Mouse (Mus musculus): ENCODE measurements around the gene Ptprt.

The Ptprt gene

DNA sequence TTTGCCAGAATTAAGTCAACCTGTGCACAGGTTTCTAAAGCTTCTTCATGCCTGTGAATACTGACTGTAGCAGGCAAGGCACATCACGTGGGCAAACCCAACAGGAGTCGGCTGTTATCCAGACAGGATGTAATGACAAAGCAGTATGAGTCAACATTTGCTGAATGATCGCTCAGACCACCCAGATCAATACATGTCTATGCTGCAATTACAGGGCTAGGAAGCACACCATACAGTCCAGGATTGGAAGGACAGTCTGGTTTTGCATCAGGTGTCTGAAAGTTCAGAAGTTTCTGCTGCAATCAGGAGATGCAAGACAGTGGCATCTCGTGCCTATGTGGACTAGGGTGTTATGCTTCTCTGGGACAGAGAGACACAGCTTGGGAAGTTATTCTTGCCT lies 716.3 kb downstream of the Ptprt start:
- no peak for DNase-seq (ENCODE audit: low spot score)

DNA sequence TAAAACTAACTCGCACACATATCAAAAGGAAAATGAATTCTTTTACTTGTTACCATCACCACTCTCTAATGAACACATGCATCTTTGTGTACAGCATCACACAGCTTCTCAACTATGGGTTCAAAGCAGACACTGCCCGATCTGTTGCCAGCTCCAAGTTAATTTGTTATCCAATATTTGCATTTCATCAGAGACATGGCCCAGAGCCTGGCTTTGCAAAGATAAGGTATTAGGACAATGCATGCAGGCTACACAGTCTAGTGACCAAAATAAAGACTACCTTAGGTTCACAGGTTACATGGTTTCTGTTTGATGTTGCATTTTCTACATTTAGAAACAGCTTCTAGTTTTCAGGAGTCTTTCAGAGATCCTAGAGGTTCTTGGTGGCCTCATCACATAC lies 719.0 kb downstream of the Ptprt start:
- no peak for DNase-seq (ENCODE audit: low spot score)

DNA sequence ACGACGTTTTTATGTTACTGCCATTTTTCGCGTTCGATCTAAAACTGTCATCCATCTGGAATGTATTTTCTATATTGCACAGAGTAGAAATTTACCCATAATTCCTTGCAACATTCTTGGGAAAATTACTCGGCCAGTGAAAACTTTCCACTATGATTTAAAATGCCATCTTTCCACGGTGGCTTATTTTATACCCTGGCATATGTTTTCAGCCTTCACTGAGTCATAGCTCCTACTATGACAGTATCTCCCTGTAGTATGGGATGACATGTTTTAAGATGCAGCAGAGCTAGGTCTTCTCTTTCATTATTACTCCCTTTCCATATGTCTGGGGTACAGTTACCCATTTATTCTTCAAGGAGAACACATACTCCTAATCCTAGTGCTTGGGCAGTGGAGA lies 753.7 kb downstream of the Ptprt start:
- DNase-seq (ENCODE audit: low spot score) = no peak

DNA sequence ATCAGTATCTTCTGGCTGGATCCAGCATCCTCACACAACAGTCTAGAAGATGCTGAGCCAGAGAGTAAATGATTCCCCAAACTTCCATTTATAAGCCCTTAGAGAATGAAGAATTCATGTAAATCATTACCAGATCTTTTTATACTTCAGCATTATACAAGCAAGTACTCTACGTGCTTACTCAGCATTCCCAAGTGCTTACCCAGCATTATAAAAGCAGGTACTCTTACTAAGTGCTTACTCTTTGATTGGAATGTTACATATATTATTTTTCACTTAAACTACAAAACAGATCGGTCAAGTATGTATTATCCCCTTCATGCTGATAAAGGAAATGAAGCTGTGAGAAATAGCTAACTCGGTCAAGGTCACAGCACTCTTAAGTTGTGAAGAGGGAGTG lies 758.8 kb downstream of the Ptprt start:
- no peak for DNase-seq (ENCODE audit: low spot score)

DNA sequence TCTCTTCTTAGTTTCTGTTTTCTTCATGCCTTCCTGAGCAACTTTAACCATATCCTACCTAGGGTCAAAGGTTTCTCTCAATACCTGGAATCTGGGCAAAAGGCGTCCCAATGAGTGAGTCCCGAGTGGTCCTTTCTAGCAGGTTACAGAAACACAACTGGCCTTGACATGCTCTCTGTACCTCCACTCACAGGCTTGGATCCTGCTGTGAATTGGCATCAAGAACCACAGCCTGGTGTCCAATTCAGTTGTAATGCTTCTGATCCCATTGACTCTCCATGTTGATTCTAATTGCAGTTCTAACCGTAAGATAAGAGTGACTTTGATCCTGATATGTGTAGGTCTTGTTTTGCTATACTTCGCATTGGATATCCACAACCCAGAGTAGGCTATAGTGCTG lies 776.5 kb downstream of the Ptprt start:
- no peak for DNase-seq (ENCODE audit: low spot score)

DNA sequence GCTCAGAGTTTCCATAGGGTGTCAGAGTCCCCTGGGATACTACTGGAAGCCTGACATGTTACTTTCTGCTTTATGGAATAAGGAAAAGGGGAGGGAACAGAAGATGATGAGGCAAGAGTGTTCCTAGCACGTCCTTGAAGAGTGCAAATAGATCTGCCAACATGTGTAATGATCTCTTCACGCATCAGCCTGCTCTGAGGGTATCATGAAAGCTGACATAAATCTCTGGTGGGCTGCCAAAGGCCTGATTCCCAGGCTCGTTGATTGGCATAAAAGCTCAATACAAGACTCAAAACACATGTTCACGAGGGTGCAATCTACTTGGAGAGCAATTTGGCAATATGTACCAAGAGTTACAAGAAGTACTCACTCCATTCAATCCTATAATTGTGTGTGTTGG lies 778.4 kb downstream of the Ptprt start:
- no peak for DNase-seq (ENCODE audit: low spot score)

DNA sequence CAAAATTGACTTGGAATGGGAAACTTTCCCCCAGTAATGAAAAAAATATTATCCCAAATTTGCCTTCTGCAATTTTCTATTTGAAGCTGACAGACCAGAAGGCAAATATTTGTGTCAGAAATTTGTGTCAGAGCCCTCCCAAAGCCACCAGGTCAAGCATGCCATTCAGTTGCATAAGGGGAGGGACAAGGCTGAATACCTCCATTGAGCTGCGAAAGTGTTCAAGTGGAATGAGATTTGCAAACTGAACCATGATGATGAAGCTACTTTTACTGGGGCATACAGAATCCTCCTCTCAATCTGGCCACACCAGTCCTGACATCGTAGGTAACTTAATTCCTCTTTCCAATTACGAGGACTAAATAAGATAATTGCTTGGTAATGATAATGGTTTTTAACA lies 780.0 kb downstream of the Ptprt start:
- no peak for DNase-seq (ENCODE audit: low spot score)

DNA sequence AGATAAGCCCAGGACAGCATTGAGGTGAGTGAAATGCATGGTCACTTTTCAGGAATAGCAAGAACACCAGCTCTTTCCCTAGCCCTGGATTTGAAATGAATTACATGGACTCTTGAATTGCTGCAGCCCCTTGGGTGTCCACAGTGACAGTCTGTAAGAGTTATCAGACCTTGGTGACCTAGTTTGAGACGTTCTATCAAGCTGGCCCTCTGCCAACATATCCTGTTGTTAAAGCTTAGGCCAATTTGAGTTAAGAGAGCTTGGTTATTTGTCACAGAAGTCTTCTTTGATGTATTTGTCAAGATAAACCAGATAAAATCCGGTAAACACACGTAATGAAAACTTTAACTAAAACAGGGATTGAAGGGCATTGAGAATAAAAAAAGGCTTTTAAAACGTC lies 795.7 kb downstream of the Ptprt start:
- DNase-seq (ENCODE audit: low spot score) = no peak

DNA sequence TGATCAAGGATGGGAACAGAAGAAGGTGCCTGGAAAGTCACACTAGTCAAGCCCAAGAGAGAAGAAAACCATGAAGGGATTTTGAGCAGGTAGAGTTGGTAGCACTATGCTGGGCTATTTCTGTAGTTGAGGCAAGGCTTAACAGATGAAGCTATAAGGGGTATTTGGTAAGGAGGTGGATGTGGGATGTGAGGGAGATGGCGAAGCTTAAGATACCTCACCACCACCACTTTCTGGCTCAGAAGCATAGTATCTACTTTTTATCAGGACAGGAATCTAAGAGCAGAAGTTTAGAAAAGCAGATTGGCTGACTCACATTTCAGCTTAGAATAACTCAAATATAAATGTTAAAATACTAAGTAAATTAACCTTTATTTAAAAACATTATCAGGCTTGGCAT lies 802.1 kb downstream of the Ptprt start:
- no peak for DNase-seq (ENCODE audit: low spot score)

DNA sequence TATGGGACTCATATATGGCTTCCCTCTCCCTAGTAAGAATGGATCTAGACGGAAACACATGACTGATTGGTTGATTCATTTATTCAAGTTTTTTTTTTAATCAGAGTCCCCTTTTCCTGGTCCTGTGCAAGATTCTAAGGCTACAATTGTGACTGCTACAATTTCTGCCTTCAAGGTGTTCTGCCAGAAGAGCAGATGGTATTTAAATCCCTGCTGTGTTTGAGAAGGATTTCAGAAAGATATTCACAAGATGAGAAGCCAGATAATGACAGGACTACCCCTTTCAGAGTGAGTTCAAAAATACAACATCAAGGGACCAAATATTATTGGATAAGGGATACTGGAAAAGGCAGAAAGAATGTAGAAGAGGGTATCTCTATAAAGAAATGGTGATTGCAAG lies 802.6 kb downstream of the Ptprt start:
- DNase-seq (ENCODE audit: low spot score) = no peak

DNA sequence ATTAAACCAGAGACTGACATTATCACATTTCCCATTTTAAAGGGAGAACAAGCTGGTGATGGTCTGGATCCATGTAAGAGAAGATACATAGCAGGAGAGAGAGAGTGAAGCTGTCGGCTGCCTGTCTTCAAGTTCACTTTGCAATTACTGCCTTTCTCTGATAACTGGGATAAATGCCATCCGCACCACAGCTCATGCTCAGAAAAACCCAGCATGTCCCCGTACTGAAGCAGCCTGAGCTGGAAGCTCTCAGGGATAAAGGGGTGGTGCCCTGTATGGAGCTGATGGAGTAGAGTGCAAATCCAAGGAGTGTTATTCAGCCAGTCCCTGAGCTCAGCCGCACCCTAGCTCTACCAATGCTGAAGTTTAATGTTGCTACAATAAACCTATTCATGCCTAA lies 825.9 kb downstream of the Ptprt start:
- no peak for DNase-seq (ENCODE audit: low spot score)

DNA sequence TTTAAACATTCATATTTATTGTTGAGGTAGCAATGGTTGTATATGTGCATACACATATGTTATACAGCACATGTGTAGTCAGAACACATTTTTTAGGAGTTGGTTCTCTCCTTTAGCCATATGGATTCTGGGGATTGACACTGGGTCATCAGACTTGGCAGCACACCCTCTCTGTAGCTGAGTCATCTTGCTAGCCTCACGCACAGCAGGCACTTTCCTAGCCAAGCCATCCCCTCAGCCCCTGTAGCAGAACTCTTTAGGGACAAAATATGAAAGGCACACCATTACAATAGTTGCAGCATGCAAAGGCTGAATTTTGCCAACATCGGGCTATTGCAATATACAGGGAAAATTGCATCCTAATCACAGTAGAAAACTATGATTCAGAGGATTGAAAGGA lies 827.1 kb downstream of the Ptprt start:
- no peak for DNase-seq (ENCODE audit: low spot score)

DNA sequence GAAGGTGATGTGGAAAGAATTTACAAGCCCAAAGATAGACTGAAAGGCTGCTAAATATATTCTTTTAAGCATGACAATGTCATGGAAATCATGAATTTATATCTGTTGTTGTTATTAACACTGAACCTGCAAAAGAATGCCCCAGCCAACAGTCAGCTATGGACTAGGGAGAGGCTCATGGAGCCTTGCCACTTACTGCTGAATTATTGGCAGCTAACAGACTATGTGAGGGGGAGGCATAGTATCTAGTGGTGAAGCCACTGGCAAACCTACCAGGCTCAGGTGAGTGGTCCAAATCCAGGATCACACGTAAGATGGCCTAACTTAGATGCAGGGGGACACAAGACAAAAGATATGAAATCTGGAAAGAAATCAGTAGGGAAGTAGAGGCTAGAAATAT lies 847.6 kb downstream of the Ptprt start:
- no peak for DNase-seq (ENCODE audit: low spot score)

DNA sequence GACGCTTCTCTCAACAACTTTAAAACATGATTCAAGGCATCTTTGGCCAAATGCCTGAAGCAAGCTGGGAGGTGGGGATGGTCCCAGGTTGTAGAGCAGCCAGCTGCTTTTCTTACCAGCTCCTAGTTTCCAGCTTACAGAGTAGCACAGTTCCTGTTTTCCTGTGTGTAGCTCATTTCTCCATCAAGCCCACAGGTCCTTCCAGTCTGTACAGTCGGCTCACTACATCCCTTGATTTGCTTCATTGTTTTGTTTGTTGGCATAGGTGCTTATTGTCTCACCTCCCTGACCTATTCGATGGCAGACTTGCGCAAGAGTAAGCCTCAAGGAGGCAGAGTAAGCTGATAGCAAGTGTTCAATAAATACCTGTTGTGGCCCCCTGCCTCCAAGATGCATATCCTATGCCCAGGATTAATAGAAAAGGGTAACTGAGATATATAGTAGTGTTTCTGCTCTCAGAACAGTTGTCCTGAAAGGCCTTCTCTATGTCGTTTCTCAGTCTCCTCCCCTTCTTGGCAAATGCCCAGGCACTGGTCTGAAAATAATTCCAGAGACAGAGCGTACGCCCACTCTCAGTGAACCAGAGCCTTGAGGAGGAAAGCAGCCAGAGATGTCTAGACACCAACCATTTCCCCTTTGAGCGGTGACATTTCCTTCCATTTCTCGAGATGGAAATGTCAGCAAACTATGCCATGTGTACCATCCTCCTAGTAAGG lies 852.7 kb downstream of the Ptprt start:
- DNase-seq (ENCODE audit: low spot score) = no peak

DNA sequence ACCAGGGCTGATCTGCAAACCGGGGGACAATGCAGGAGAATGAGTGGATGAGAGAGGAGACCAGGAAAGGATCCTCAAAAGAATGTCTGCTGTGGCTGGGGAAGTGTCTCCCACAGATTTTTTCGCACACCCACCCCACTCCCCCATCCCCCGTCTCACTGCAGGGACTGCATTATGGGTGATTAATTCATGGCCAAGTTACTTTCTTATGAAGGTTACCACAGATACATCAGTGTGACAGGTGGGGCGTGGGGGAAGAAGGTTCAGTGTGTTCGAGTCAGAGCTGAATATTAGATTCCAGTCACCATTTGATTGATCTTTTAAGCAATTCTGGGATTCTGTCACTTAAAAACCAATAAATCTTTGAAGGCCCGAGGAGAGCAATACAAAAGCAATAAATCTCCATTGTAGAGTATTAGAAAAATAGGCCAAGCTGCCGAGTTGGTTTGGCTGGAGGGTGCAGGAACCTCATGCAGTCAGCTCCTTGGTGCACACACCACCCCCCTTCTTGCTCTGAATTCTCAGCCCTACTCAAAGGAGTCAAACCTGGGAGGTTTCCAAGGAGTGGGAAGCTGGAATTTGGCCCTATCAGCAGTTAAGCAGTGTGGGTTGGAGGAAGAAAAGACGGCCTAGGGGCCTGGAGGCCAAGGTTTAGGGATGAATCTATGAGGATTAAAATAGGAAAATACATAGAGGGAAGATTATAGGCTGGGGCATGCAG lies 854.5 kb downstream of the Ptprt start:
- no peak for DNase-seq (ENCODE audit: low spot score)

DNA sequence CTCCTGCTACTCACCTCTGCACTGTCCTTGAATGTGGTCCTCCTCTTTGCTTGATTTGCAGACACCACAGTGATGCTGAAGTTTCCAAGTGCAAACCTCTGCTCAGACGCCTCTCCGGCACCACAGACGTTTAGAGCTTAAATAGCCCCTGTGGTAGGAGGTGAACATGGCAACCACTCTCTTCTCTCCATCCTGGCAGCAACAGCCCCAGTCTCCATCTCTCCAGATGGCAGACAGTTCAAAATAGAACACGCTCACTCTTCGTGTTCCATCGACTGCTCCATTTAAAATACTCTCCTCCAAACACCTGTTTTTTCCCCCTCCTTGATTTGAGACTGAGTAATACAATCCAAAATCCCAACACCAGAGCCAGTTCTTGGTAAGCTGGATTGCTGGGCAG lies 861.0 kb downstream of the Ptprt start:
- no peak for DNase-seq (ENCODE audit: low spot score)

DNA sequence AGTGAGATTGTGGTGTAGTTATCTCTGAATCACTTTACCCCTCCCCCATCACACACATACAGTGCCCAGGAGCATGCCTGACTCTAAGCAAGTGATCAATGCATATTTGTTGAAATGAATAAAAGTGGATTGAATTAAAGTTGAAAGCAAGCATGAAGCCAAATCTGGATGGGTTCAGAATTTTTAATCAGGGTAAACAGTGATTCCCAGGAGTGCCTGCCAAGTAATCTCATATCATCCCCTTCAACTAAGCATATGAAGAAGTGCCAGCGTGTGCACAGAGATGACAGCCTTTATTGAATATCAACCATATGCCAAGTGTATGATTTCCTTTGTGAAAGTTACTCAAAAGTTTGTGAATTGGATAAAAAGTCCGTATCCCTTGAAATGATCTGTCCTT lies 893.4 kb downstream of the Ptprt start:
- no peak for DNase-seq (ENCODE audit: low spot score)

DNA sequence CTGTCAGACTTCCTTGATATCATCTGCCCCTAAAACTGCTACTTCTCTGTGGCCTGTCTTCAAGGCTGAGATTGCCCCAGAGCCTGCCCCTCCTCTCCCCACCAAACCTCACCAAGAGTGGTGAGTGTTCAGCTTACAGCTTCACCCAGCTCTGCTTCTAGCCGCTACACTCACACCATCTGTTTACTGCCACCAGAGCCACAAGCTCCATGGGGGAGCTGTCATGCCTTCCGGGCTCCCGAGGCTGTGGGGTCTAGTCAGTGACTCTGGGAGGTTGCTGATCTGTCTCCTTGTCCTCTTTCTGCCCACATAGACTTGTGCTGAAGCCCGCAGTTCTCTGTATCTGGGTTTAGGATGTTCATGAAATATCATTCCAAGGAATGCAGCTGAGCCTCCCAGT lies 947.9 kb downstream of the Ptprt start:
- DNase-seq (ENCODE audit: low spot score) = no peak

DNA sequence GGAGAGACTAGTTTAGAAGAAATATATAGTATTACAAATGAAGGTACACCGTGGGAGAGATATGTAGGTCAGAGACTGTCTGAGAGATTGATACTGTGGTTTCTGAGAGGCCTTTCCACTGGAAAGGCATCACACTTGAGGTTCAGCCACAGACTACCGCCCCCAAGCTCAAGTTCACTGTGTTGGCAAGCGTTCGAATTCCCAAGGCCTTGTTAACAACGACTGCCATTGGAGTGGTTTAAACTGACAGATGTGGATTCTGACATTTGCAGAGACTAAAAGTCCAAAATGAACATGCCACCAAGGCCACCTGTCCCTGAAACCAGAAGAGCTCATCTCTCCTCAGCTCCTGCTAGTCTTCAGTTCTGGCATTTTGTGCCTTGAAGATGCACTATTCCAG lies 951.6 kb downstream of the Ptprt start:
- DNase-seq (ENCODE audit: low spot score) = no peak

DNA sequence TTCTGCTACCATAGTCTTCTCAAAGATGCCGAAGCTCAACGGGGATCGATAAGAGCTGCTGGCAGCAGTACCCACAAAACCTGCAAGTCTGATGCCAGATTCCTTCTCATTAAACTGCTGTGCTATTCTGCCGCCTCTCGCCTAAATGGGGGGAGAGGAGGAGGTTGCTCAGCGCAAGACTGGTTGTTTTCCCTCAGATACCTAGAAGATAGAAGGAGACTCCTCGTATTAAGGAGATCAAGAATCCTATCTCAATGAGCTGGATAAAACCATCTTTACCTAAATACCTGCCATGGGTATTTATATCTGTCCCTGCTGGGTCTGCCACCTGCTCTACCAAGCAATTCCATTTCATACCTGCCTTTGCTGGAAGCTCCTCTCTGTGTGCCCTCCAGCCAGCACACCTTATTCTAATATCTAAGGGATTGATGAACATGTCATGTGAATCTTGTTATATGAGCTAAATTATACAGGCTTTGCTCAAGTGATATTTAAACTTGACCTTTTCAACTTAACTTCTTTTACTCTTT lies 954.5 kb downstream of the Ptprt start:
- no peak for DNase-seq (ENCODE audit: low spot score)

DNA sequence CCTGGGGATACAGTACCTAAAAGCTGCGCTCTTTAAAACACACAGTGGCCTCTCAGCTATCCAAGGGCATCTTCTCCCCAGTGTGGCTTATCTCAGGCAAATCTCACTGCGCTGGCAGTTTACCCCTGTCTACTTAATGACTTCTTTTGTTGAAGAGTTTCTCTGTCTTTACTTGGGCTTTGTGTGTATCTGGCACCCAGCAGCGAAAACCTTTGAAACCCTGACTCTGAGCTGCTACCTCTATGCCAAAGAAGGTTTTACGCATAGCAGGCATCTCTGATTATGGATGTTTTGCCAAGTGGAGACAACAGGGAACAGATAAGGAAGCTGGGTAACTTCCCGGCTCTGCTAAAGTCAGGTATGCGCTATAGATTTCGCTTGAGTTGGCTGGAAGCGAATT lies 956.1 kb downstream of the Ptprt start:
- no peak for DNase-seq (ENCODE audit: low spot score)

DNA sequence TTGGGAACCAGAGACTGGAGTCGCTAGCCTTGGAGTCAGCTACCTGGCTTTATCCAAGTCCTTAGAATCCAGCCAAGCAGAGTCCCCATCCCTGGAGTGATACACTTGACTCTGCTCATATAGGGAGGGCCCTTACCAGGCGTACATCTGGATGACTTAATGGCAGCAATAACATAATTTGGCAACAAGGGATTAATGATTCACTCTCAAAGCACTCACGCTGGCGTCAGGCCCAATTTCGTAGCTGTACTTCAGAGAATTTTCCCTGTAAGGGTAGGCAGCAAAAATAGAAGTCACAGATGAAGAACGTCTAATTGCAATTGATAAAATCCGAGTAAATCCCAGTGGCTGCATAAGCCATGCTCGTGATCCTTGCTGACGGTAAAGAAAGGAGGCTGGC lies 956.5 kb downstream of the Ptprt start:
- DNase-seq (ENCODE audit: low spot score) = no peak

DNA sequence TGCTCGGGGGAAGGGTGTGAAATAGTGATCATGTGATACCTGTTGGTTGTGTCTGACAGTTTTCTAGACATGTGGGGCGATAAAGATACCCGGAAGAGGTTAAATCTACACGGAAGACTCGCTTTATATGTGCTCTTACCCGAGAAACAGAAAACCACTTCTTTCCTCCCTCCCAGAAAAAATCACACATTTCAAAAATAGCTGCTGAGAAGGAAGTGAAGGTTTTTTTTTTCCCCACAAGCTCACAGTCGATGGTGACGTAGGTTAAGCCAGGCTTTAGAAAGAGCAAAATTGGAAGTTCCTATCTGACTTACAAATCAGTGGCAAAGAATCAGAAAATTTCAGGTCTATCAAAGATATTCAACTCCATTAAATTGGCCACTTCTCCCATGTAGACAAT lies 965.1 kb downstream of the Ptprt start:
- no peak for DNase-seq (ENCODE audit: low spot score)
